Mouse (Mus musculus) lung, postnatal 14 days (tissue): Measurements from ENCODE around the gene Gm49711.
"Not testable (repeated sequence)": the region's sequence is repeated elsewhere in the genome, so short reads cannot be mapped to it uniquely, and the experiment has no call there.

ENCODE experiments used
- DNase-seq: peaks from one replicate; pipeline ENCODE4 v3.0.0; 2021

Gene Gm49711

DNA sequence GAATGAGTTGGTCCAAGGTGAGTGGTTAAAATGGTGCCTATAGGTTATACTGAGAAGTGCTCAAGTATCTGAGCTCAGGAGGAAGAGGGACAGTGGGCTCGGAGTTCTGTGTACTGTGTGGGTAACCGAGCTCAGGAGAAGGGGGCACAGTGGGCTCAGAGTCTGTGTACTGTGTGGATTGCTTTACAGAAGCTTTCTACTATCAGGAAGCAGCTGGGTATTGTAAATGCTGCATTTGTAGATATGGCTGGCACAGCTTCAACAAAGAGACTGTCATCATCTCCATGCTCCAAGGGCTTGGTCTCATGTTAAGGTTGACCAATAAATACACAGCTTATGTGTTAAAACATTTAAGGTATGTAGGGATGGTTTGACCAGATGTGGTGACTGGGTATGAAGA is 6.7 kb downstream of the Gm49711 start:
- DNase-seq = no peak

DNA sequence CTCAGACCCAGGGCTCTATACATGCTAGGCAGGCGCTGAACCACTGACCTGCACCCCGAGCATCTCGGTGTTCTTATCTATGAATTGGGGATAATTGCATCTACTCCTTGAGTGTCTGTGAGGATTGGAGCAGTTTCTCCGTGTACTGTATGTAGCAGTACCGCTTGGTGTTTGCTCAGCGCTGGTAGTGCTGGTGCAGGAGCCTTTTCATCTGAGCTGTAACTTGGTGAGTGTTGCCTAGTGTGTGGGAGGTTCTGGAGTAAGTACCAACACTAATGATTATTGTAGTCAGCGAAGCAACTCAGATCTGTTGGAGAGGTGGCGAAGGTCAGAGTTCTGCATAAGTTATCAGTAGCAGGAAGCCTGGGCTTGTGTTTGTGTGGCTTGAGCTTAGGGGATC is 12.2 kb downstream of the Gm49711 start:
- DNase-seq = no peak

DNA sequence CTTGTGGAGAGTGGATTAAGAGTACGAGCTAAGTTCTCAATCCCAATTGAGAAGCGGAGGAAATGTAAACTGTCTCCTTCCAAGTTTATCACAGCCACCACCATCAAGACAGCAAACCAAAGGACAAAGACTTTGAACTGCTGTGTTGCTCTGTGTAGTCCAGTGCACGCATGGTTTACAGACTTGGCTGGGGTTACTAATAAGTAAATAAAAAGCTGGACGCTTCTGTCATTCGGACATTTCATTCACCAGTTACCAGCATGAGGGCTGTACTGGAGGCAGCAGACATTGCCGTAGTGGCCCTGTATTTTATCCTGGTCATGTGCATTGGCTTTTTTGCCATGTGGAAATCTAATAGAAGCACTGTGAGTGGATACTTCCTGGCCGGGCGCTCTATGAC is 18.7 kb downstream of the Gm49711 start:
- no peak for DNase-seq

DNA sequence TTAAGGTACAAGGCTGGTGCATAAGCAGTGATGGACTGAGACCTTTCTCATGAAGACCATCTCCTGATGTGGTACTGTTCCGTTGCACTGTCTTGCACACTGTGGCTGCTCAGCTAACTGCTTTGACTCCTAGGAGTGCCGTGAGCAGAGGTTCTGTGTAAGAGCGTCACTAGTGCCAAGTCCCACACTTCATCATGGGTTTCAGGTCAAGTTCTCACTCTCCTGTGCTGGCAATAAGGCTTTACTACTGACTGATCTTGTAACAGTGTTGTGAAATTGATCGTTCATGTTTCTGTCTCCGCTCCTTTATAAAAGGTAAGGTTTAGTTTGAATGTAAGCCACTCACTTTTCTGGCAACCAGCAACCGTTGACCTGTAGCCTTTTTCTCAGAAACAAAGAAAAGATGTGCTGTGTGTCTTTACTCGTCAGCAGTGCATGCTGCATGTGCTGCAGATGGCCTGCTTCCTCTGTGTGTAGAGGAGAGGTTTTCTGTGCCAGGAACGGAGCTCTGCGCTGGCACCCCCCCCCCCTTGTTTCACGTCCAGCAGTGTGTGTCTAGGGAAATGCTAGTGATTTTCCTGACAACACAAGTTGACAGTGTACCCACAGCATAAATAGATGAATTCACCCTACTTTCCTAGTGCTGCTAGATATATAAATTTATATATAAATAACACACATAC is 25.8 kb downstream of the Gm49711 start:
- DNase-seq = no peak

DNA sequence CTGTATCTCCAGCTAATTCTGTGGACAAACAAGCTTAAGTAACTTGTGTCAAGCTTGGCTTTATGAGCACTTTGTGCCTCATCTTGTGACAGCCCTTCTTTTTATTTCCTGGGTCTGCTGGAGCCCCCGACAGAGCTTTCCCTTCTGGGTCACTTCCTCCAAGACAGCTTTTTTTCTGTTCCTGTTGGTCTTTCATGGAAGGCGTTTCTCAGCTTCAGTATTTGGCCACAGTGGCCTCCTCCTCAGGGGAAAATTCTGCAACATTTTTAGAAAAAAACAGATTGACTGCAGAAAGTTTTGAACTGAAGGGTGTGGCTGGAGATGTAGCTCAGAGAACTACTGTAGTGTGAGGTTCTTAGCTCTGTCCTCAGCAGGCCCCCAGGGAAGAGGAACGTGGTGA is 31.1 kb downstream of the Gm49711 start:
- DNase-seq = no peak

DNA sequence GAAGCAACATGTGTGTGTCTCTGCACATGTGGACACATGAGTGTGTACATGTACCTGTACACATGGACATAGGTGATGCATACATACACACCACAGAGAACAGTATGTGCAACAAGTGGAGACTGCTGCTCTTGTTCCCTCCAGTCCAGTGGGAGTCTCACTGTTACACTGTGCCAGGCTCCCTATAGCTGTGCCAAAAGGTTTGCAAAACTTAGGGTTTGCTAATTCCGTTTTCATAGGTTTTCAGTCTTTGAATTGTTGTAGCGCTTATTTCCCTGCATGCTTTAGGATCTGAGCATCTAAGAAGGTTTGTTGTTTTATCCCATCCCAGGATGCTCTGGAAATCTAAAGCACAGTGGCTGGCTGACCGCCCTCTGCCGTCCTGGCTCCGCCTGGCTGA is 33.8 kb downstream of the Gm49711 start:
- DNase-seq = no peak

DNA sequence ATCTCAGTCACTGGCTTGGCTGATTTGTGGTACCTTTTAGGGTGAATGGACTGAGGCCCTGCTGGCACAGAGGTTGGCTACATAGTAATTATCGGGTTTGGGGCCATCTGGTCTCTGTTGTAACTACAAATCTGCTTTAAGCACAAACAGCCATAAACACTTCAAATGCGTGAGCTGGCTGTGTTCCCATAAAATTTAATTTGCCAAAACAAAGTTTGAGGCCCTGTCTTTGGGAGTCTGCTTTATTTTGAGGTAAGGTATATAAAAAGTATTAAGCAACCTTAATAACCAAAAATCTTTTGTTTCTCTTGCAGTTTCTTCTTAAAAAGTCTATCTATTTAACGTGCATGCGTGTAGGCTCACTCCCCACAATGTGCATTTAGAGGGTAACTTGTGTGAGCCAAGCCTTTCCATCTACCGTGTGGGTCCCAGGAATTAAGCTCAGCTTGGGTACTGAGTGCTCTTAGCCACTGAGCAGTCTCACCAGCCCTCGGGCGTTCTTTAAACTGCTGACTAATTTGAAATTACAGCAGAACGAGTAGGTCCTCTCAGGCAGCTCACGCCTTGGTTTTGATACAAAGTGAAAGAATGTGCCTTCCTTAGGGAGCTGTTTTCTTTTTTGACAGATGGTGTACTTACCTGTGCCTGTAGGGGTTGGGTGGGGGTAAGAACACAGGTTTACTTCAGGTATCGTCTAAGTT is 40.4 kb downstream of the Gm49711 start:
- DNase-seq = no peak

DNA sequence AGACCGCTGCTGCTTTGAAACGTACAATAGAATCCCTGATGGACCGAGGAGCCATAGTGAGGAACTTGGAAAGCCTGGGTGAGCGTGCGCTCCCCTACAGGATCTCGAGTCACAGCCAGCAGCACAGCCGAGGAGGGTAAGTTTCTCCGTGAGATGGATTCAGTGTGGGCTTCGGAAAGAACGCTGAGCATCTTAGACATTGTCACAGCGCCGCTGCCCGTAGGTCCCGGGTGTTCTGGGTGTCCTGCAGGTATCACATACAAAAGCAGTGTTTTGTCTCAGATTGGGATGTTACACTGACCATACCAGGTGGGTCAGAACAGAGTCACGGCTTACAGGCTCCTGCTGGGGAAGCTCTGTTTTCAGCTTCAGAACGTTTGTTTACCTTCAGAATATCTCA is 41.5 kb downstream of the Gm49711 start:
- DNase-seq = no peak

DNA sequence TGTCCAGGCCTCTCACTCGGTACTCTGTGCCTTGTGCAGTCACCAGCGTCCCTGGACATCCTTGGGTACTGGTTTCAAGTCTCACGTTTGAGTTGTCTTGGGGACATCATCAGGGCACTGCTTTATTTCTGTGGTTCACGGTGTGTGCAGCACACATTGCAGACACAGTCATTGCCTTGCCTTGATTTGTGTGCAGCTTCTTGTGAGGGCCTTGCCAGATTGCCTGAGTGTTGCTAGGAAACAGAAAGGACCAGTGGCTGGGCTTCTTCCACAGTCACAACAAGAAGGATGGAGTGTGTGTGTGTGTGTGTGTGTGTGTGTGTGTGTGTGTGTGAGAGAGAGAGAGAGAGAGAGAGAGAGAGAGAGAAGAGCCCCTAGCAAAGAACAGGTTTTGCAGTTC is 42.0 kb downstream of the Gm49711 start:
- no peak for DNase-seq

DNA sequence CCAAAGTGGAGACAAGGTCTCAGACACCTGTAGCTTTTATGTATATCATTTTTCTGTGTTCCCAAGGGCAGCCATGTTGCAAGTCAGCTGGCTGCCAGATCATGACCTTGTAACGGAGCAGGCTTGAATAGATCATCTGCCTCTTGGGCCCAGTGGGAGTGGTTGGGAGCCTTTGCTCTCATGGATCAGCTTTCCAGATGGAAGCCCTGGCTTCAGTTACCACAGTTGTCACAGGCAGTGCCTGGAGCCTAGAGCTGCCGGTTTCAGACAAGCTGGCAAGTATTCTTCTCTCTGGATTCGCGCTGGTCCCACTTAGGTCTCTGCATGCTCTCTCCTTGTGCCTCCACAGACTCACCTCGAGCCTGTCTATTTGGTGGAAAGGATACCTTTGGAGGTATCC is 44.0 kb downstream of the Gm49711 start:
- no peak for DNase-seq

DNA sequence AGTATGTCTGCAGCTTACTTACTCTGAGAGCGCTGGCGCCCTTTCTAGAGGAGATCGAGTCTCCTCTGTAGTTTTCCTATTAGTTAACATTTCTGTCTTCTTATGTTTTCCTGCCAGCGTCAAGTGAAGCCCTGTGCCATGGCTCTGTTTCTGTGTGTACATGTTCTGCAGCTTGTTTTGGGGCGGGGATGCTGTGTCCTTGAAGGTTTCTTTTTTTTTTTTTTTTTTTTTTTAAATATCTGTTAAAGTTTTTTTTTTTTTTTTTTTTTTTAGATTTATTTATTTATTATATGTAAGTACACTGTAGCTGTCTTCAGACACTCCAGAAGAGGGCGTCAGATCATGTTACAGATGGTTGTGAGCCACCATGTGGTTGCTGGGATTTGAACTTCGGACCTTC is 44.8 kb downstream of the Gm49711 start:
- DNase-seq = not testable (repeated sequence)

DNA sequence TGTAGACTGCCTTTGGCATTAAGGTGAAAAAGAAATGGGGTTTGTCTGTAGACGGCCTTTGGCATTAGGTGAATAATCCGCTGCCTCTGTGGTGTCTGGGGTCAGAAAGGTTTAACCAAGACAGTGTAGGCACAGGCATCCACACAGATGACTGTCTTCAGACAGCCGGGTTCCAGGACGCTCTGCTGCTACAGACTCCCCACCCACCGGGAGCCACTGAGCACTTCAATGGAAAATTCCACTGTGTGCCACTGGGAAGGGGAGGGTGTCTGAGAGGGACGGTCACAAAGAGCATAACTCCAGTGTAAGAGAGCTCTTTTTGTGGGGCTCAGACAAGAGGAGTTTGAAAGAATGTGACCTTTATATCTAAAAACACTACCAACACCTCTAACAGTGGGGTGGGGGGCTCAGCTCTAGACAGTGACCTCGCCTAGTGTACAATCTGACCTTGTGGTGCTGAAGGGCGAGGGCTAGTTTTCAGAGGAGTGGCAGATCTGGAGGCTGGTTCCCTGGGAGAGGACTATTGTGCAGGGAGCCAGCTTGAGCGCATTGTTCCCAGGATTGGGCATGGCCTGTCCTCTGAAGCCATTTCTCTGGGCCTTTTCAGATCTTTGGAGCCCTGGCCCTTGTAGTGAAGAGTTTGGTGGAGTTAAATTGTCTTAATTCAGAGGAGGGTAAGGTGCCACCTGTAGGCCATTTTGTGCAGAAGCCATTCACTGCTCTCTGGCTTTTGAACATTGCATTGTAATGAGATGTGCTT is 45.6 kb downstream of the Gm49711 start:
- DNase-seq = peak; percentile 7

DNA sequence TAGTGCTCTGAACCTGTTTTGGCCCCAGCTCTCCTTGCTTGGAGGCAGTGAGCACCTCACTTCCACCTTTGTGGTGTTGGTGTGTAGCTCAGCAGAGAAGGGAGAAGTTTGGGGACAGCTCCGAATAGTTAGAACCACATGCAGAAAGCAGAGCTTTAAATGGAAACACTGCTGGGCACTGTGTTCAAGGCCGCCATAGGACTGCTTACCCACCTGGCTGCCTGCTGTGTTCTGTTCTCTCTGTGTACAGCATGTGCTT is 46.1 kb downstream of the Gm49711 start:
- no peak for DNase-seq

DNA sequence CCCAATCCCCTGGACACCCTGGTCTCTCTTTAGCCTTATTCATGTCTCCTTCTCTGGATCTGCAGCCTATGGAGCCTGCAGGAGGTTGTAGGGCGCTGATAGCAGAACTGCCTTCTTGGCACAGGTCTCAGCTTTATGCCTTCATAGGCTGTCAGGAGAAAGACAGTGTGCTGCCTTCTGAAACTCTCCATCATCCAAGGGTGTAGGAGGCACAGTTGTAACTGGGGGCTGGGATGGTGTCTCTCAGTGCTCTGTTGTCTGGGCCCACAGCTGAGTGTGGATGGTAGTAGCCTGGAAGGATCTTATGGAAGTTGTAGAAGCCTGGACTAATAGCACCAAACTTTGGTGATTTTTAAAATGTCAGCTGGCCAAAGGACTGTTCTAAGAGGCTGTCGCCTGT is 46.8 kb downstream of the Gm49711 start:
- DNase-seq = no peak

DNA sequence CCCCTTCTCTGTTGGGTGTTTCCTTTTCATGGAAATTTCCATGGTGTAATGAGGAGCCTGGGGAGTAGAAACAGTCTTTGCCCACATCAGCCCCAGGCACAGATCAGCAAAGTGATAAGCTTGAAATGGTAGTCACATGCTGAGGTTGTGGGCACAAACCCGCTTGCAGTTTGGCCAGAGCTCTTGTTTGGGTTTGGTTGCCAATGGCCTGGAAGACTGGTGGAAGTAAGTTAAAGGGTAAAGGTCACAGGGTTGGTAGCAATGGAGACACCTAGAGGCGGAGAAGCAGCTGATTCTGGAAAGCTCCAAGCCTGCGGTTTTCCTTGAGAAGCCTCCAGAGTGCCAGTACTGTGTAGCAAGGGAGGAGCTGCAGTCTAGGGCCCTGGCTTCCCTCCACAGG is 47.5 kb downstream of the Gm49711 start:
- DNase-seq = no peak

DNA sequence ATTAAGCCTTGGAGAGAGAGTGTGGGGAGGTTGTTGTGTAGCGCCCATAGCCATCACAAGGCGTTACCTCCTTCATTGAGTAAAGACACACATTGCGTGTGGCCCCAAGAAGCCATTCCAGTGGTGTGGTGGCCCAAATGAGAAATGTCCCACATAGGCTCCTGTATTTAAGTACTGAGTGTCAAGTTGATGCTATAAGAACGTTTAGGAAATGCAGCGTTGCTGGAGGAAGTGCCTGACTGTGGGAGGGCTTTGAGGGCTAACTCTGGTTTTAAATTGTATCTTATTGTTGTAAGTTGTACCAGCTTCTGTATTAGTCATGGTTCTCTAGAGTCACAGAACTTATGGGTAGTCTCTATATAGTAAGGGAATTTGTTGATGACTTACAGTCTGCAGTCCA is 49.2 kb downstream of the Gm49711 start:
- no peak for DNase-seq

DNA sequence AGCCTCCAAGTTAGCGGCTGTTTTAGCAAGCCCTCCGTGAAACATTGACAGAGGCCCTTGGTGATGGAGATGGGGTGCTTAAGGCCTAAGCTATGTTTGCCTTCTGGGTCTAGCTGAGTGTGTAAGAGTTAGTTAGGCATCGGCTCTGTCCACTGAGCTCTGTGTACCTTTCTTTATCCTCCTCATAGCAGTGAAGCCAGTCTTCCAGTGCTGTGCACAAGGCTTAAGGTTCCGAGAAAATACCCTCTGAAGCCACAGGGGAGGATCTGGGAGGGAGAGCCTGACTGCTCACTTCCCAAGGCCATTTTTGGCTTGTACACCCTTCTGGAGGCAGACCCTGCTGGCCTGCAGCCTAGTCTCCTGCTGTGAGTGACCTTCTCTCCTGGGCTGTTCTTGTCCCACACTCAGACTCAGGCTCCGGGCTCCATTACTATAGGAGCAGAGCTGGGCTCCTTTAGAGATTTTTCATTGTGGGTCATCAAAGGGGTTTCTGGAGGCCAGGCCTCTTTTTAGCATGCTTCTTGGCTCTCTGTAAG is 56.7 kb downstream of the Gm49711 start:
- no peak for DNase-seq

DNA sequence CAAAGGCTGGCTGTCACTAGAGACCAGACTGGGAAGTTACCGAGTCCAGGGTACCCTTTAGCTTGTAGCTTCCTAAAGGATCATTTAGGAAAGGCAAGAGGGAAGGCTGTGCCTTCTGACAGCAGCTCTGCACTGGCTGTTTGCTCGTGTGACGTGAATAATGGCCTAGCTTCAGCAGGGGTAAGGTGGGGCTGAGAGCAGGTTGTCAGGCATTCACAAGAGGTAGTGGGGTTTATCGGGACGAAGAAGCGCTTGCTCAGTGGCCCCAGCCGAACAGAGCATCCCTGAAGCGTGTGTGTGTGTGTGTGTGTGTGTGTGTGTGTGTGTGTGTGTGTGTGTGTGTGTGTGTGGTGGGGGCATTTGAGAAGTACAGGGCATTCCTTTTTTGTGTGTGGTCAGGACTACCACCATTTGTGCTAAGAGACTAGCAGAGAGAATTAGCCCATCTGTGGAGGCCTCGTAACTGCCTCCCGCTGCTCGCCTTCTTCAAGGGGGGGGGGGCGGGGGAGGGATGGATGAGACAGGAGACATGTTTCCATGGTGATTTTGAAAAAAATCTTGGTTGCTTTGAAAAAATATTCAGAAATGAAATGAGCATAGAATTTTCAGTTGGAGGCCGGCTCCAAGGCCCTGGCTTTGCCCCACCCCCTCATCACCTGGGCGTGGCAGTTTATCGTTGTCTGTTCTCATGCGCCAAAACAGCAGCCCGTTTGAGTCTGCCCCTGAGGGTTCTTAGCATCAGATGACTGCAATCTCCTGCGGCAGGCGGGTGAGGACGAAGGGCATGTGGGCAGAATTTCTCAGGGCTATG is 57.7 kb downstream of the Gm49711 start:
- no peak for DNase-seq

DNA sequence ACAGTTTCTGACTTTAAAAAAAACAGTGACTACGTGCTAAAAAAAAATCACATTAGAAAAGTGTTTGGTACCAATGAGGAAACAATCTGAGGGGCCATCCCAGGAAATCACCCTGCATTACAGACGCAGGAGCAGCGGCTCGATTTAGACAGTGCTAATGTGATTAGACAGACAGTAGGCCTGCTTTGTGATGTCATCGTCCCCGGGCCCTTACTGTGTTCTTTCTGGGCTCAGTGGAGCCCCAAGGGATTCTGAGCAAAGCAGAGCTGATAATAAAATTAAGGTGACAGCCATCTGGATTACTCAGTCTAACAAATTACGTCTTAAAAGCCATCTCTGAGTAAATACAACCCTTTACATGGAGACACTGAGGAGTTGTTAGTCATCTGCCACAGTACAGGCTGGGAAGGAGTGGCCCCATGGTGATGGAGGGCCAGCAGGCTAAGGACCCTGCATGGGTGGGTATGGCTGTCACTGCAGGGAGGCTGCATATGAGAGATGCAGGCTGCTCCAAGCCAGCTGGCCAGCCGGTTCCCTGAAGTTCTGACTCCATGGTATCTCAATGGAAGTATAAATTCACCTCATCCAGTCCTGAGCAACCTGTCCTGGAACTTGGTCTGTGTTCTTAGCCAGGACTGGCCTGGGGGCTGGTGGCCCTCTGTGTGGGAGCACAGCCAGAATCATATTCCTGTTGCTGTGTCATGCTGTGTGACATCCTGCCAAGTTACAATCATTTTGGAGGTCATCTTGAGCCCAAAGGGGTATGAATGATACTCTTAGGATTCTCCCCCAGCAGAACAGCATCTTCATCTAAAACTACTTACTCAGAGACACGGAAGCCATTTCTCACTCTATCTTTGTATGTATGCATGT is 59.5 kb downstream of the Gm49711 start:
- DNase-seq = no peak

DNA sequence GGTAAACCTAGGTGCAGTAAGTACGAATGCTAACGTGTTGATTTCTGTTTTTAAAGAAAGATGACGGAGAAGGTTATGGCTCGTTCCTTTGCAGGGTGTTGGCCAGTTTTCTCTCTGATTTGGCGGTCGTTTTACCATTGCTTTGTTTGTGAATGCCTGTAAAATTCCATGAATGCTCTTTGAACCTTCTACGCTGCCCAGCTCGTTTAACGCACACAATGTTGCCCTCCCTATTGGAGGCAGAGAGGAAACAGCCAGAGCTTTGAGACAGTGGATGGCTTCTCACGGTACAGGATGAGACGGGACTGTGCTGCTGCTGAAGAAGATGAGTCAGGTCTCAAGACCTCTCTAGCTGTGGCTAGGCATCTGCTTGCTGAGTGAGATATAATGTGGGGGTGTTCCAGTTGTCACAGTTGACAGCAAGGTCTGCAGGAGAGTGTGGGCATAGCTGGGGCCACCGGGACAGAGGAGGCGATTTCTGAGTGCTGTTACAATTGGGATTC is 60.9 kb downstream of the Gm49711 start:
- no peak for DNase-seq

DNA sequence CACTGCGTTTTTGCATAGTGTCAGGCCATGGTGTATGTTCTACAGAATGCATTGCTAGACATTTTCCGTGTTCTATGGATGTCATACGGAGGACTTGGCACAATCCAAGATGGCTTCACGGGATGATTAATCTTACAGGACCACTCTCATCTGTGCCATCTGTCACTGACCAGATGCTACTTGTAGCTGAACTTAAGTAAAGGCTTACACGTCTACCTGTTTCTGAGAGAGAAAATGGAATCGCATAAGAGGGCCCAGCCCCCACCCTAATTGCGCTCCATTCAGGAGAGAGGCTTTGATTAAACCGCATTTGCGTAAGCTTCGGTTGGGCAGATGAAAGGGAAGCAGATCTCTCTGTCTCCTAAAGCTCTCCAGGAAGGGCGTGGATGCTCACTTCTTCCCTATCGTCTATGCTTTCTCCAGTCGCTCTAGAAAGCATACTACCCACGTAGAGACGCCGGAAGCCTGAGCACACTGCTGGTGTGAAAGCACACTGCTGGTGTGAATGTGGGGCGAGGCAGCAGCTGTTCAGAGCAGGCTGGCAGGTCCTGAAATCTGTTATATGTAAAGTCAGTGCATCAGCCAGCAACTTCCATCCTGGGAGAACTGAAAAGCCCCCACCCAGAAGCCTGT is 62.9 kb downstream of the Gm49711 start:
- no peak for DNase-seq

DNA sequence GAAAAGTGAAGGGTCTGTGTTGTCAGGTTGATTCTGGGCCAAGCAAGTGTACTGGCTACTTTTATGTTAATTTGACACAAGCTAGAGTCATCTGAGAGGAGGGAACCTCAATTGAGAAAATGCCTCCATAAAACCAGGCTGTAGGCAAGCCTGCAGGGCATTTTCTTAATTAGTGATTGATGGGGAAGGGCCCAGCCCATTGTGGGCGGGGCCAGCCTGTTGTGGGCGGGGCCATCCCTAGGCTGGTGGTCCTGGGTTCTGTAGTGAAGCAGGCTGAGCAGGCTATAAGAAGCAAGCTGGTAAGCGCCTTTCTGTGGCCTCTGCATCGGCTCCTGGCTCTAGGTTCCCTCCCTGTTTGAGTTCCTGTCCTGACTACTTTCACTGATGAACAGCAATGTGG is 69.1 kb downstream of the Gm49711 start:
- DNase-seq = no peak
